Mouse (Mus musculus) hindbrain, embryonic 15.5 days (tissue): ENCODE data around the gene Gm21149. TPM values are rescaled to one million over a fixed set of nuclear protein-coding genes. Genes with fewer than 3 reads are reported as not detected.

ENCODE experiments used
- polyA plus RNA-seq: library from polyadenylated mRNA; unstranded; fragments of >200 nt; fragmentation: Nextera tagmentation; extraction: Ambion mirVana; gene quantifications from 2 replicates; pipeline ENCODE4 v1.2.1, GENCODE M21; 2015

Gm21149 gene
- polyA plus RNA-seq, 1 experiment from 2014 or later = not detected

Other genes with a start within 250 kb of the Gm21149 start
- not detected in 2 replicates for gene Gm21190, start 52.7 kb upstream of the Gm21149 start, polyA plus RNA-seq
- not detected in 2 replicates for gene Gm21083, start 100.8 kb upstream of the Gm21149 start, polyA plus RNA-seq
- not detected in 2 replicates for gene Speer4d, start 142.5 kb upstream of the Gm21149 start, polyA plus RNA-seq
- not detected in 2 replicates for gene 4930572O03Rik, start 180.5 kb upstream of the Gm21149 start, polyA plus RNA-seq
- gene Speer4c, start 237.7 kb upstream of the Gm21149 start, polyA plus RNA-seq = not detected in 2 replicates